Mouse (Mus musculus) MEL (cell line): ENCODE results near the gene Hyou1. TPM values are rescaled to one million over a fixed set of nuclear protein-coding genes. Genes with fewer than 3 reads are reported as not detected.

Experiments used
- DNase-seq: peaks from one replicate; pipeline ENCODE4 v3.0.0; 2011; ENCODE audit warnings: low read depth, low spot score
- H3K27ac ChIP-seq: 2 replicates; pipeline ENCODE4 v1.5.1; 2012; ENCODE audit warnings: low read depth, mild to moderate bottlenecking, control low read depth, low read length, moderate library complexity; ENCODE audit not compliant: control insufficient read depth
- H3K27me3 ChIP-seq, 2 experiments: fragments of 150-350 bp in 1 of 2; sonication (generic) in 1 of 2; 2 replicates each; pipeline ENCODE4 v1.6.1; 2012; ENCODE audit warnings: low read length in 2 of 2, mild to moderate bottlenecking in 2 of 2, improper control_type of control experiment in 1 of 2, moderate library complexity in 1 of 2; ENCODE audit not compliant: insufficient read depth in 2 of 2, control insufficient read depth in 1 of 2
- H3K36me3 ChIP-seq, 2 experiments: 2 replicates each; pipeline ENCODE4 v1.6.1; 2012 to 2014; ENCODE audit warnings: low read length in 2 of 2, improper control_type of control experiment in 1 of 2, inconsistent platforms in 1 of 2, mild to moderate bottlenecking in 1 of 2; ENCODE audit not compliant: insufficient read depth in 2 of 2, control insufficient read depth in 1 of 2
- H3K4me1 ChIP-seq, 2 experiments: fragments of 150-350 bp in 1 of 2; sonication (generic) in 1 of 2; 2 replicates each; pipeline ENCODE4 v1.6.1; 2012; ENCODE audit warnings: low read length in 2 of 2, improper control_type of control experiment in 1 of 2, mild to moderate bottlenecking in 1 of 2; ENCODE audit not compliant: insufficient read depth in 2 of 2, control insufficient read depth in 1 of 2
- H3K4me3 ChIP-seq, 2 experiments: fragments of 150-350 bp in 1 of 2; sonication (generic) in 1 of 2; 2 replicates each; pipeline ENCODE4 v1.5.1; 2012; ENCODE audit warnings: low read depth in 2 of 2, low read length in 2 of 2, mild to moderate bottlenecking in 2 of 2, moderate library complexity in 2 of 2, control low read depth in 1 of 2, improper control_type of control experiment in 1 of 2; ENCODE audit not compliant: control insufficient read depth in 1 of 2, insufficient read depth in 1 of 2
- H3K79me2 ChIP-seq: 2 replicates; pipeline ENCODE4 v1.6.1; 2012; ENCODE audit warnings: mild to moderate bottlenecking, low read length, moderate library complexity; ENCODE audit not compliant: control insufficient read depth, poor library complexity, insufficient read depth
- H3K9ac ChIP-seq: 2 replicates; pipeline ENCODE4 v1.6.1; 2012; ENCODE audit warnings: low read depth, mild to moderate bottlenecking, control low read depth, low read length, moderate library complexity; ENCODE audit not compliant: control insufficient read depth, poor library complexity, severe bottlenecking
- H3K9me3 ChIP-seq: fragments of 150-350 bp; sonication (generic); replicated peaks from 2 replicates; pipeline ENCODE4 v1.6.1; 2012; ENCODE audit warnings: mild to moderate bottlenecking, low read length, improper control_type of control experiment, moderate library complexity; ENCODE audit not compliant: insufficient read depth
- BHLHE40 ChIP-seq: IDR thresholded peaks from 2 replicates; pipeline ENCODE4 v1.6.1; 2012; ENCODE audit warnings: low read depth, mild to moderate bottlenecking, inconsistent platforms, low read length, improper control_type of control experiment, borderline replicate concordance
- CHD1 ChIP-seq: IDR thresholded peaks from 2 replicates; pipeline ENCODE4 v1.6.1; 2012; ENCODE audit warnings: low read depth, mild to moderate bottlenecking, inconsistent platforms, low read length, improper control_type of control experiment
- CHD2 ChIP-seq: IDR thresholded peaks from 2 replicates; pipeline ENCODE4 v1.6.1; 2011; ENCODE audit warnings: low read length, improper control_type of control experiment
- CTCF ChIP-seq, 3 experiments: IDR thresholded peaks in 2 of 3; conservative IDR thresholded peaks in 1 of 3; 2 replicates each; pipeline ENCODE4 v1.5.1; 2011 to 2012; ENCODE audit warnings: low read length in 3 of 3, low read depth in 2 of 3, mild to moderate bottlenecking in 2 of 3, improper control_type of control experiment in 1 of 3, inconsistent platforms in 1 of 3, mixed read lengths in 1 of 3, moderate library complexity in 1 of 3; ENCODE audit not compliant: control insufficient read depth in 1 of 3, insufficient read depth in 1 of 3, poor library complexity in 1 of 3, severe bottlenecking in 1 of 3
- E2F4 ChIP-seq: IDR thresholded peaks from 2 replicates; pipeline ENCODE4 v1.6.1; 2011; ENCODE audit warnings: low read depth, low read length, improper control_type of control experiment, borderline replicate concordance
- ELF1 ChIP-seq: IDR thresholded peaks from 2 replicates; pipeline ENCODE4 v1.6.1; 2014; ENCODE audit warnings: low read depth, mild to moderate bottlenecking, inconsistent platforms, low read length, improper control_type of control experiment, moderate library complexity
- EP300 ChIP-seq, 2 experiments: IDR thresholded peaks; 2 replicates each; pipeline ENCODE4 v1.6.1; 2011; ENCODE audit warnings: improper control_type of control experiment in 2 of 2, low read length in 2 of 2, low read depth in 1 of 2, mild to moderate bottlenecking in 1 of 2
- ETS1 ChIP-seq: IDR thresholded peaks from 2 replicates; pipeline ENCODE4 v1.6.1; 2012; ENCODE audit warnings: low read depth, mild to moderate bottlenecking, inconsistent platforms, low read length, improper control_type of control experiment, moderate library complexity
- GABPA ChIP-seq: IDR thresholded peaks from 2 replicates; pipeline ENCODE4 v1.6.1; 2012; ENCODE audit warnings: low read depth, mild to moderate bottlenecking, inconsistent platforms, low read length, improper control_type of control experiment, moderate library complexity
- GATA1 ChIP-seq: IDR thresholded peaks from 2 replicates; pipeline ENCODE4 v1.6.1; 2011; ENCODE audit warnings: low read depth, low read length, improper control_type of control experiment
- HCFC1 ChIP-seq: IDR thresholded peaks from 2 replicates; pipeline ENCODE4 v1.6.1; 2012; ENCODE audit warnings: low read depth, mild to moderate bottlenecking, inconsistent platforms, low read length, improper control_type of control experiment, moderate library complexity
- JUND ChIP-seq: IDR thresholded peaks from 2 replicates; pipeline ENCODE4 v1.6.1; 2011; ENCODE audit warnings: low read depth, mild to moderate bottlenecking, improper control_type of control experiment, low read length
- KAT2A ChIP-seq: conservative IDR thresholded peaks from 2 replicates; pipeline ENCODE4 v1.6.1; 2012; ENCODE audit warnings: low read depth, low read length, improper control_type of control experiment, inconsistent platforms
- MAFK ChIP-seq: IDR thresholded peaks from 2 replicates; pipeline ENCODE4 v1.6.1; 2011; ENCODE audit warnings: low read depth, mild to moderate bottlenecking, low read length, improper control_type of control experiment, borderline replicate concordance
- MAX ChIP-seq: IDR thresholded peaks from 2 replicates; pipeline ENCODE4 v1.6.1; 2011; ENCODE audit warnings: low read length, improper control_type of control experiment
- MAZ ChIP-seq: IDR thresholded peaks from 2 replicates; pipeline ENCODE4 v1.6.1; 2012; ENCODE audit warnings: low read depth, mild to moderate bottlenecking, inconsistent platforms, low read length, improper control_type of control experiment
- MEF2A ChIP-seq: IDR thresholded peaks from 2 replicates; pipeline ENCODE4 v1.6.1; 2014; ENCODE audit warnings: low read depth, mild to moderate bottlenecking, inconsistent platforms, low read length, improper control_type of control experiment; ENCODE audit not compliant: poor library complexity, insufficient replicate concordance, severe bottlenecking; ENCODE audit errors: extremely low read depth
- MXI1 ChIP-seq: IDR thresholded peaks from 2 replicates; pipeline ENCODE4 v1.6.1; 2011; ENCODE audit warnings: mild to moderate bottlenecking, low read depth, low read length, improper control_type of control experiment
- MYB ChIP-seq: IDR thresholded peaks from 2 replicates; pipeline ENCODE4 v1.6.1; 2011; ENCODE audit warnings: mild to moderate bottlenecking, low read depth, low read length, improper control_type of control experiment
- MYC ChIP-seq: IDR thresholded peaks from 2 replicates; pipeline ENCODE4 v1.6.1; 2011; ENCODE audit warnings: low read depth, mild to moderate bottlenecking, low read length, improper control_type of control experiment, moderate library complexity
- NELFE ChIP-seq: IDR thresholded peaks from 2 replicates; pipeline ENCODE4 v1.6.1; 2011; ENCODE audit warnings: low read depth, low read length, improper control_type of control experiment
- NRF1 ChIP-seq: IDR thresholded peaks from 2 replicates; pipeline ENCODE4 v1.6.1; 2014; ENCODE audit warnings: low read depth, mild to moderate bottlenecking, inconsistent platforms, low read length, improper control_type of control experiment, moderate library complexity; ENCODE audit not compliant: poor library complexity, insufficient read depth, severe bottlenecking
- POLR2A ChIP-seq, 2 experiments: IDR thresholded peaks; 2 replicates each; pipeline ENCODE4 v1.6.1; 2011 to 2012; ENCODE audit warnings: low read length in 2 of 2, mild to moderate bottlenecking in 2 of 2, control low read depth in 1 of 2, improper control_type of control experiment in 1 of 2, low read depth in 1 of 2, moderate library complexity in 1 of 2; ENCODE audit not compliant: control insufficient read depth in 1 of 2, insufficient read depth in 1 of 2, poor library complexity in 1 of 2
- POLR2AphosphoS2 ChIP-seq: IDR thresholded peaks from 2 replicates; pipeline ENCODE4 v1.6.1; 2011; ENCODE audit warnings: low read length, improper control_type of control experiment
- POLR2AphosphoS5 ChIP-seq: IDR thresholded peaks from 2 replicates; pipeline ENCODE4 v1.6.1; 2012; ENCODE audit warnings: low read depth, borderline replicate concordance, mild to moderate bottlenecking, inconsistent platforms, low read length, moderate library complexity, mixed read lengths
- RAD21 ChIP-seq: IDR thresholded peaks from 2 replicates; pipeline ENCODE4 v1.6.1; 2011; ENCODE audit warnings: mild to moderate bottlenecking, low read depth, low read length, improper control_type of control experiment
- RCOR1 ChIP-seq: IDR thresholded peaks from 2 replicates; pipeline ENCODE4 v1.6.1; 2012; ENCODE audit warnings: low read depth, mild to moderate bottlenecking, inconsistent platforms, low read length, improper control_type of control experiment
- SIN3A ChIP-seq: IDR thresholded peaks from 2 replicates; pipeline ENCODE4 v1.6.1; 2012; ENCODE audit warnings: low read length, improper control_type of control experiment, inconsistent platforms
- SMC3 ChIP-seq: IDR thresholded peaks from 2 replicates; pipeline ENCODE4 v1.6.1; 2011; ENCODE audit warnings: low read depth, low read length, improper control_type of control experiment
- TBP ChIP-seq: IDR thresholded peaks from 2 replicates; pipeline ENCODE4 v1.8.0; 2011; ENCODE audit warnings: low read depth, low read length, improper control_type of control experiment
- TCF12 ChIP-seq: IDR thresholded peaks from 2 replicates; pipeline ENCODE4 v1.6.1; 2014; ENCODE audit warnings: low read depth, mild to moderate bottlenecking, inconsistent platforms, low read length, improper control_type of control experiment, moderate library complexity
- UBTF ChIP-seq: IDR thresholded peaks from 2 replicates; pipeline ENCODE4 v1.6.1; 2012; ENCODE audit warnings: low read depth, mild to moderate bottlenecking, inconsistent platforms, low read length, improper control_type of control experiment, moderate library complexity, borderline replicate concordance; ENCODE audit not compliant: insufficient read depth
- USF1 ChIP-seq: IDR thresholded peaks from 2 replicates; pipeline ENCODE4 v1.6.1; 2014; ENCODE audit warnings: low read depth, mild to moderate bottlenecking, inconsistent platforms, low read length, improper control_type of control experiment, moderate library complexity
- USF2 ChIP-seq, 2 experiments: IDR thresholded peaks; 2 replicates each; pipeline ENCODE4 v1.6.1; 2011 to 2012; ENCODE audit warnings: improper control_type of control experiment in 2 of 2, low read length in 2 of 2, borderline replicate concordance in 1 of 2, inconsistent platforms in 1 of 2, low read depth in 1 of 2, mild to moderate bottlenecking in 1 of 2; ENCODE audit not compliant: insufficient read depth in 1 of 2
- ZC3H11A ChIP-seq: IDR thresholded peaks from 2 replicates; pipeline ENCODE4 v1.6.1; 2012; ENCODE audit warnings: low read depth, mild to moderate bottlenecking, inconsistent platforms, low read length, improper control_type of control experiment
- ZKSCAN1 ChIP-seq: IDR thresholded peaks from 2 replicates; pipeline ENCODE4 v1.6.1; 2012; ENCODE audit warnings: low read depth, mild to moderate bottlenecking, inconsistent platforms, low read length, improper control_type of control experiment, moderate library complexity
- ZMIZ1 ChIP-seq: IDR thresholded peaks from 2 replicates; pipeline ENCODE4 v1.6.1; 2012; ENCODE audit warnings: low read depth, mild to moderate bottlenecking, inconsistent platforms, low read length, improper control_type of control experiment, moderate library complexity
- ZNF384 ChIP-seq: IDR thresholded peaks from 2 replicates; pipeline ENCODE4 v1.6.1; 2012; ENCODE audit warnings: low read depth, mild to moderate bottlenecking, inconsistent platforms, low read length, improper control_type of control experiment
- polyA plus RNA-seq, 2 experiments: library from polyadenylated mRNA; stranded (reverse) in 1 of 2; unstranded in 1 of 2; fragments of >175 nt in 1 of 2; fragments of >200 nt in 1 of 2; gene quantifications; 2 replicates each; pipeline versions ENCODE4 v1.2.1 to v1.2.4; 2012; ENCODE audit warnings: low replicate concordance in 2 of 2, low read depth in 1 of 2; ENCODE audit not compliant: insufficient read length in 2 of 2, insufficient read depth in 1 of 2, missing spikeins in 1 of 2
- total RNA-seq: library from RNA; depleted of rRNA; stranded (reverse); fragments of 300-350 nt; gene quantifications from 2 replicates; pipeline ENCODE4 v1.2.3, GENCODE M21; 2012

The Hyou1 gene
- total and polyA plus RNA-seq, 3 experiments = 160 to 186 TPM; not detected in 1

DNA sequence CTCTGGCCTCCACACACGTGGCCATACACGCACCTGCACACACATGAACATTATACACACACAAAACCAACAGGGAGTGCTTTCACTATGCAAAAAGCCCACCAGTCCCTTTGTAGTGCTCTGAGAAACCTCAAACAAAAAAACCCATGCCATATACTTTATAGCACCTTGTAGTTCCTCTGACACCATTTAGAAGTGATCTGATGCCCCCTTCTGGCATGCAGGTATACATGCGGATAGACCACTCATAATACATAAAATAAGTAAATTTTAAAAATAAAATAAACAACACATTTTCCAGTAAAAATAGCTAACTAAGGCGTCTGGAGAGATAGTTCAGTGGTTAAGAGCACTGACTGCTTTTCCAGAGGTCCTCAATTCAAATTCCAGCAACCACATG is 22.1 kb upstream of the Hyou1 start:
- Histone ChIP-seq H3K9ac (no peak overlapping the region), H3K36me3 (peaks cover 5 to 10% of the 10 kb centered on the region in 2 experiments)
- peak; percentile 73 for DNase-seq

DNA sequence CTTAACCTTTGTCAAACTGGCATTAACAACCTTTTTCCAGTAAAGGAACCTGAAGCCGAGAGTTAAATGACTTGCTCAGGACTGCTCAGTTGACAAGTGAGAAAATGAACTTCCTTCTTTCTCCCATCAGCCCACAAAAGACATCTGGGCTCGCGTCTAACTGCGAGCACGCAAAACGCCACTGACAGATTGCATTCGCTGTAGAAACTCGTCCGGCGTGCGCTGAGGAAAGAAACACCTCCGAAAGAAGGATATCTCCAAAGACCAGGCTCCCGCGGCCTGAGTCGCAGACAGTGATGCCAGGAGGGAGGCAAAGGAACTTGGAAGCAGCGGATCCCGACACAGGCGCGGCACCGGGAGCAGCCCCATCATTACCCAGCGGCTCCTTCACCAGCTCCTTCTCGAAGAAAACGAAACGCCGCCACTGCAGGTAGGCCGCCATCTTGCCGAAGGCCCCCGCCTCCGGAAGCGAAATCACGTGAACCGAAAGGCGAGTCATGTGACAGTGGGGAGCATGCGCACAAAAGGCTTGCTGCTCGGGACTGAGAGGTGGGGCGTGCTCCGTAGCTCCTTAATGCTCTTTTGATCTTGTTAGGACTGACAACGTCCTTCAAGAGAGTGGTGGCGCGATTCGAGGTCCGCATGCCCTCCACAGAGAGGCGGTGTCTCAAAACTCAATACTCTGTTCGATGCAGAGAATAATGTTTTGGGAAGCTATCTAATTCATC is 17.9 kb upstream of the Hyou1 start, which contains the start of gene Vps11:
Gene Vps11 (minus strand): TSS at position 481 of the 728 bp plus-strand sequence.
- Histone ChIP-seq H3K27me3 (no peaks in the 10 kb centered on the region), H3K4me1 (peaks cover 0 to 2% of the 10 kb centered on the region in 2 experiments; a peak in 1 of 4 replicates), H3K27ac (peak within 1 kb of the TSS; percentile 86), H3K9ac (peak within 1 kb of the TSS; percentile 78), H3K36me3 (peaks cover 0 to 5% of the 10 kb centered on the region in 2 experiments; a peak in 2 of 4 replicates), H3K4me3 (peak within 1 kb of the TSS; percentile 77 to 82), H3K9me3 (no peaks in the 10 kb centered on the region), H3K79me2 (peaks cover 12% of the 10 kb centered on the region)
- DNase-seq = peak; percentile 99
- peak; percentile 83; the same call in 1 of the 2 replicates for TF ChIP-seq ZMIZ1
- TF ChIP-seq MYB = no peak
- no peak for TF ChIP-seq JUND
- TF ChIP-seq MEF2A = no peak
- TF ChIP-seq TCF12 = peak; percentile 35; the same call in 1 of the 2 replicates
- peak; percentile 83 for TF ChIP-seq TBP
- TF ChIP-seq MAFK = no peak
- TF ChIP-seq CHD1 = no peak
- no peak for TF ChIP-seq GATA1
- TF ChIP-seq USF1 = peak; percentile 99
- no peak for TF ChIP-seq CHD2
- no peak for TF ChIP-seq ZKSCAN1
- TF ChIP-seq UBTF = no peak
- TF ChIP-seq HCFC1 = peak; percentile 91

More for the DNA sequence above, 22.1 kb upstream of the Hyou1 start:
- H3K4me3 ChIP-seq = no peak overlapping the region
- H3K9me3 ChIP-seq = no peaks in the 10 kb centered on the region
- peaks cover 12% of the 10 kb centered on the region for H3K79me2 ChIP-seq
- H3K27me3 ChIP-seq = no peaks in the 10 kb centered on the region
- H3K4me1 ChIP-seq = peaks cover 0 to 2% of the 10 kb centered on the region in 2 experiments; a peak in 1 of 4 replicates
- no peak for TF ChIP-seq NRF1
- TF ChIP-seq CHD2 = no peak
- no peak for TF ChIP-seq KAT2A
- no peak for TF ChIP-seq RCOR1
- TF ChIP-seq TCF12 = no peak
- TF ChIP-seq ZNF384 = peak; percentile 50; the same call in 1 of the 2 replicates
- no peak for TF ChIP-seq TBP
- TF ChIP-seq HCFC1 = no peak
- no peak for TF ChIP-seq POLR2AphosphoS2
- TF ChIP-seq GABPA = no peak
- TF ChIP-seq POLR2A (IDR thresholded peaks at IDR 0.05; ENCODE audit: control insufficient read depth in 1 of 2, insufficient read depth in 1 of 2, low read depth in 1 of 2, low read length in 2 of 2, poor library complexity in 1 of 2) = no peak
- no peak for TF ChIP-seq ELF1
- TF ChIP-seq USF2 (IDR thresholded peaks at IDR 0.05; ENCODE audit: borderline replicate concordance in 1 of 2, insufficient read depth in 1 of 2, low read depth in 1 of 2, low read length in 2 of 2) = no peak
- peak; percentile 32; the same call in 1 of the 2 replicates for TF ChIP-seq SIN3A
- TF ChIP-seq MYB = no peak
- TF ChIP-seq EP300 (IDR thresholded peaks at IDR 0.05; ENCODE audit: low read depth in 1 of 2, low read length in 2 of 2) = no peak
- TF ChIP-seq USF1 = no peak
- no peak for TF ChIP-seq MAX
- peak; percentile 26 to 74 (median 54); a peak in 5 of 6 replicates for TF ChIP-seq CTCF (IDR thresholded peaks at IDR 0.05 in 2 of 3, conservative IDR thresholded peaks at IDR 0.05 in 1 of 3; ENCODE audit: control insufficient read depth in 1 of 3, insufficient read depth in 1 of 3, low read depth in 2 of 3, low read length in 3 of 3, poor library complexity in 1 of 3, severe bottlenecking in 1 of 3)
- peak; percentile 78 for TF ChIP-seq SMC3
- no peak for TF ChIP-seq NELFE
- no peak for TF ChIP-seq E2F4
- TF ChIP-seq BHLHE40 = no peak
- no peak for TF ChIP-seq JUND
- no peak for TF ChIP-seq POLR2AphosphoS5
- no peak for TF ChIP-seq GATA1
- no peak for TF ChIP-seq ZKSCAN1
- no peak for TF ChIP-seq MEF2A
- TF ChIP-seq ZC3H11A = peak; percentile 78
- TF ChIP-seq ETS1 = no peak
- no peak for TF ChIP-seq MAZ
- TF ChIP-seq MXI1 = no peak
- no peak for TF ChIP-seq UBTF
- TF ChIP-seq ZMIZ1 = no peak
- no peak for TF ChIP-seq CHD1
- TF ChIP-seq RAD21 = peak; percentile 83
- TF ChIP-seq MAFK = no peak
- no peak for TF ChIP-seq MYC
- no peak overlapping the region for H3K27ac ChIP-seq
